Mouse (Mus musculus) 3134 (cell line): Measurements from ENCODE around the gene Fam92b.

Experiments
- DNase-seq: peaks from one replicate; pipeline ENCODE4 v3.0.0-alpha.2; 2011; ENCODE audit warnings: low spot score; ENCODE audit not compliant: insufficient read length; ENCODE audit errors: extremely low read depth

The Fam92b gene

GRCm38 (mm10) chr8:120161658-120162403 lies 15.4 kb downstream of the Fam92b start:
- DNase-seq = no peak

- no peak for DNase-seq
Measured at GRCm38 (mm10) chr8:120160366-120160765, 16.9 kb downstream of the Fam92b start.

GRCm38 (mm10) chr8:120152636-120153035 lies 24.6 kb downstream of the Fam92b start:
- peak; percentile 44 for DNase-seq

GRCm38 (mm10) chr8:120151151-120151550 lies 26.1 kb downstream of the Fam92b start:
- no peak for DNase-seq

GRCm38 (mm10) chr8:120150028-120150427 lies 27.2 kb downstream of the Fam92b start:
- DNase-seq = peak; percentile 52

GRCm38 (mm10) chr8:120146051-120146450 lies 31.2 kb downstream of the Fam92b start:
- no peak for DNase-seq

GRCm38 (mm10) chr8:120144652-120145301 lies 32.5 kb downstream of the Fam92b start:
- DNase-seq = no peak

- DNase-seq = no peak
Measured at GRCm38 (mm10) chr8:120143911-120144651, 33.2 kb downstream of the Fam92b start.

GRCm38 (mm10) chr8:120140769-120141168 lies 36.5 kb downstream of the Fam92b start:
- no peak for DNase-seq

- DNase-seq = no peak
Measured at GRCm38 (mm10) chr8:120138958-120139357, 38.3 kb downstream of the Fam92b start.

GRCm38 (mm10) chr8:120136618-120137017 lies 40.6 kb downstream of the Fam92b start:
- no peak for DNase-seq

- DNase-seq = no peak
Measured at GRCm38 (mm10) chr8:120135687-120136086, 41.6 kb downstream of the Fam92b start.

GRCm38 (mm10) chr8:120133169-120133568 lies 44.1 kb downstream of the Fam92b start:
- no peak for DNase-seq

- DNase-seq = no peak
Measured at GRCm38 (mm10) chr8:120131158-120131557, 46.1 kb downstream of the Fam92b start.

- DNase-seq = no peak
Measured at GRCm38 (mm10) chr8:120129547-120129946, 47.7 kb downstream of the Fam92b start.

GRCm38 (mm10) chr8:120126357-120127161 lies 50.7 kb downstream of the Fam92b start:
- no peak for DNase-seq

- no peak for DNase-seq
Measured at GRCm38 (mm10) chr8:120124836-120125389, 52.4 kb downstream of the Fam92b start.

GRCm38 (mm10) chr8:120124261-120124660 lies 53.0 kb downstream of the Fam92b start:
- DNase-seq = no peak

GRCm38 (mm10) chr8:120120951-120121350 lies 56.3 kb downstream of the Fam92b start:
- peak; percentile 28 for DNase-seq

GRCm38 (mm10) chr8:120119931-120120330 lies 57.3 kb downstream of the Fam92b start:
- DNase-seq = no peak
